Mouse (Mus musculus): ENCODE data around the gene Cemip2. TPM values are rescaled to one million over a fixed set of nuclear protein-coding genes. Genes with fewer than 3 reads are reported as not detected.
"Not testable (repeated sequence)": the region's sequence is repeated elsewhere in the genome, so short reads cannot be mapped to it uniquely, and the experiment has no call there.

Cemip2 gene
- polyA plus RNA-seq, 1 experiment from 2014 or later: 77.2 TPM

GRCm38 (mm10) chr19:21860894-21861293 is 82.8 kb downstream of the Cemip2 start:
- Histone ChIP-seq H3K27ac (ENCODE audit: low read depth, low read length) (no peak overlapping the region), H3K4me3 (ENCODE audit: low read depth, low read length) (no peak overlapping the region), H3K9me3 (ENCODE audit: control insufficient read depth, low read length) (no peaks in the 10 kb centered on the region), H3K36me3 (ENCODE audit: control insufficient read depth, insufficient read depth, low read length) (no peaks in the 10 kb centered on the region; the same call in 1 of the 2 replicates), H3K4me1 (replicated peaks; ENCODE audit: control insufficient read depth, insufficient read depth, low read length) (no peaks in the 10 kb centered on the region), H3K27me3 (ENCODE audit: control insufficient read depth, insufficient read depth, low read length) (no peaks in the 10 kb centered on the region), H3K9ac (ENCODE audit: low read length) (no peak overlapping the region), H3K4me2 (ENCODE audit: low read depth, low read length, severe bottlenecking) (no peak overlapping the region)
- DNase-seq (ENCODE audit: low spot score) (no peak), ATAC-seq (replicated peaks; ENCODE audit: low FRiP score) (no peak)
- WGBS: 91% methylated on average over 6 of the region's 6 CpGs

- Histone ChIP-seq H3K4me2 (ENCODE audit: low read depth, low read length, severe bottlenecking) (no peak overlapping the region), H3K4me3 (ENCODE audit: low read depth, low read length) (no peak overlapping the region), H3K27ac (ENCODE audit: low read depth, low read length) (no peak overlapping the region), H3K9ac (ENCODE audit: low read length) (no peak overlapping the region), H3K4me1 (replicated peaks; ENCODE audit: control insufficient read depth, insufficient read depth, low read length) (no peaks in the 10 kb centered on the region), H3K36me3 (ENCODE audit: control insufficient read depth, insufficient read depth, low read length) (no peaks in the 10 kb centered on the region; the same call in 1 of the 2 replicates), H3K9me3 (ENCODE audit: control insufficient read depth, low read length) (no peaks in the 10 kb centered on the region), H3K27me3 (ENCODE audit: control insufficient read depth, insufficient read depth, low read length) (no peaks in the 10 kb centered on the region)
- no peak for ATAC-seq (replicated peaks; ENCODE audit: low FRiP score)
- DNase-seq (ENCODE audit: low spot score): no peak
- 90% methylated on average over 5 of the region's 5 CpGs for WGBS
These were observed 84.3 kb downstream of the Cemip2 start for GRCm38 (mm10) chr19:21862289-21862990.

- no peaks in the 10 kb centered on the region for H3K4me1 ChIP-seq (replicated peaks; ENCODE audit: control insufficient read depth, insufficient read depth, low read length)
- no peak overlapping the region for H3K4me2 ChIP-seq (ENCODE audit: low read depth, low read length, severe bottlenecking)
- ATAC-seq (replicated peaks; ENCODE audit: low FRiP score) (no peak), DNase-seq (ENCODE audit: low spot score) (no peak)
- H3K36me3 ChIP-seq (ENCODE audit: control insufficient read depth, insufficient read depth, low read length): no peaks in the 10 kb centered on the region; the same call in 1 of the 2 replicates
- H3K4me3 ChIP-seq (ENCODE audit: low read depth, low read length): no peak overlapping the region
- H3K9me3 ChIP-seq (ENCODE audit: control insufficient read depth, low read length): no peaks in the 10 kb centered on the region
- H3K27ac ChIP-seq (ENCODE audit: low read depth, low read length): no peak overlapping the region
- WGBS: 94% methylated on average over 9 of the region's 9 CpGs
- no peak overlapping the region for H3K9ac ChIP-seq (ENCODE audit: low read length)
- H3K27me3 ChIP-seq (ENCODE audit: control insufficient read depth, insufficient read depth, low read length): no peaks in the 10 kb centered on the region
These were observed 85.1 kb downstream of the Cemip2 start for GRCm38 (mm10) chr19:21862991-21863931.

- ATAC-seq (replicated peaks; ENCODE audit: low FRiP score): no peak
- Histone ChIP-seq H3K9me3 (ENCODE audit: control insufficient read depth, low read length) (no peaks in the 10 kb centered on the region), H3K4me2 (ENCODE audit: low read depth, low read length, severe bottlenecking) (no peak overlapping the region), H3K36me3 (ENCODE audit: control insufficient read depth, insufficient read depth, low read length) (no peaks in the 10 kb centered on the region), H3K4me3 (ENCODE audit: low read depth, low read length) (no peak overlapping the region), H3K9ac (ENCODE audit: low read length) (no peak overlapping the region), H3K4me1 (replicated peaks; ENCODE audit: control insufficient read depth, insufficient read depth, low read length) (no peaks in the 10 kb centered on the region), H3K27me3 (ENCODE audit: control insufficient read depth, insufficient read depth, low read length) (no peaks in the 10 kb centered on the region), H3K27ac (ENCODE audit: low read depth, low read length) (no peak overlapping the region)
- WGBS: 91% methylated on average over 7 of the region's 7 CpGs
- DNase-seq (ENCODE audit: low spot score): no peak
These were observed 87.3 kb downstream of the Cemip2 start for GRCm38 (mm10) chr19:21865242-21866055.

GRCm38 (mm10) chr19:21866094-21866493 is 88.0 kb downstream of the Cemip2 start:
- DNase-seq (ENCODE audit: low spot score): no peak

GRCm38 (mm10) chr19:21866756-21867155 is 88.6 kb downstream of the Cemip2 start:
- not testable (repeated sequence) for H3K27me3 ChIP-seq (ENCODE audit: control insufficient read depth, insufficient read depth, low read length); H3K4me1 ChIP-seq (replicated peaks; ENCODE audit: control insufficient read depth, insufficient read depth, low read length); H3K36me3 ChIP-seq (ENCODE audit: control insufficient read depth, insufficient read depth, low read length); H3K4me2 ChIP-seq (ENCODE audit: low read depth, low read length, severe bottlenecking); H3K27ac ChIP-seq (ENCODE audit: low read depth, low read length); H3K9ac ChIP-seq (ENCODE audit: low read length); H3K9me3 ChIP-seq (ENCODE audit: control insufficient read depth, low read length); DNase-seq (ENCODE audit: low spot score); H3K4me3 ChIP-seq (ENCODE audit: low read depth, low read length); ATAC-seq (replicated peaks; ENCODE audit: low FRiP score)
- 95% methylated on average over 4 of the region's 4 CpGs for WGBS

More at GRCm38 (mm10) chr19:21866094-21866493, 88.0 kb downstream of the Cemip2 start:
- Histone ChIP-seq H3K27me3 (ENCODE audit: control insufficient read depth, insufficient read depth, low read length) (no peaks in the 10 kb centered on the region), H3K9me3 (ENCODE audit: control insufficient read depth, low read length) (no peaks in the 10 kb centered on the region), H3K4me2 (ENCODE audit: low read depth, low read length, severe bottlenecking) (no peak overlapping the region), H3K9ac (ENCODE audit: low read length) (no peak overlapping the region), H3K27ac (ENCODE audit: low read depth, low read length) (no peak overlapping the region), H3K36me3 (ENCODE audit: control insufficient read depth, insufficient read depth, low read length) (no peaks in the 10 kb centered on the region), H3K4me3 (ENCODE audit: low read depth, low read length) (no peak overlapping the region), H3K4me1 (replicated peaks; ENCODE audit: control insufficient read depth, insufficient read depth, low read length) (no peaks in the 10 kb centered on the region)
- no peak for ATAC-seq (replicated peaks; ENCODE audit: low FRiP score)

GRCm38 (mm10) chr19:21868471-21868870 is 90.3 kb downstream of the Cemip2 start:
- Histone ChIP-seq H3K4me3 (ENCODE audit: low read depth, low read length) (no peak overlapping the region), H3K9me3 (ENCODE audit: control insufficient read depth, low read length) (no peaks in the 10 kb centered on the region), H3K4me2 (ENCODE audit: low read depth, low read length, severe bottlenecking) (no peak overlapping the region), H3K27me3 (ENCODE audit: control insufficient read depth, insufficient read depth, low read length) (no peaks in the 10 kb centered on the region), H3K27ac (ENCODE audit: low read depth, low read length) (no peak overlapping the region), H3K36me3 (ENCODE audit: control insufficient read depth, insufficient read depth, low read length) (no peaks in the 10 kb centered on the region), H3K4me1 (replicated peaks; ENCODE audit: control insufficient read depth, insufficient read depth, low read length) (no peaks in the 10 kb centered on the region), H3K9ac (ENCODE audit: low read length) (no peak overlapping the region)
- 93% methylated on average over 2 of the region's 2 CpGs for WGBS
- ATAC-seq (replicated peaks; ENCODE audit: low FRiP score) (no peak), DNase-seq (ENCODE audit: low spot score) (no peak)

Data from forebrain, embryonic 11.5 days (tissue).